Mouse (Mus musculus): ENCODE measurements around the gene Bola3. TPM values are rescaled to one million over a fixed set of nuclear protein-coding genes. Genes with fewer than 3 reads are reported as not detected.

The Bola3 gene
- 156 and 162 TPM in 2 replicates for polyA plus RNA-seq (2015; fragmentation: Nextera tagmentation; extraction: Ambion mirVana)

DNA sequence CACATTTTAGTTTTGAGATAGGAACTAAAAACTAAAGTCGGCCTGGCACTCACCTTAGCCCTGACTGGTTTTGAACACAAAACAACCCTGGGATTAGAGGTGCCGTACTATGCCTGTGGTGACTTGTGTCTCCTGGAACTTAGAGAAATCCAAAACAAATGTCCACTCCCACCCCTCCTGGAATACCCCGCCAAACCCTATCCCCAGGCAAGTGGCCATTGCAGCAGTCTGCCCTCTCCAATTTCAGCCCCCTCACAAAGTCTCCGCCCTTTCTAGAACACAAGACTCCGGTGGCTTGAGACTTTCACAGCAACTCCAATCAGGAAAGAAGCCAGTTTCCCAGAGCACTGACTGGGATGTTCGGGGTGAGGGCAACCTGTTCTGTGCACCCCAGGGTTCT lies at the start of gene Bola3:
Gene Bola3, plus strand, starts transcription at position 275 of the 400 bp plus-strand sequence.
- H3K9ac ChIP-seq (ENCODE audit: low read length) = peak within 1 kb of the TSS; percentile 91
- TF ChIP-seq CTCF (IDR thresholded peaks at IDR 0.05; ENCODE audit: low read depth) = no peak
- TF ChIP-seq EP300 (optimal IDR thresholded peaks at IDR 0.05) = no peak
- H3K9me3 ChIP-seq (ENCODE audit: control insufficient read depth, low read length) = no peaks in the 10 kb centered on the region
- peak; percentile 58; the same call in 1 of the 2 replicates for ATAC-seq (ENCODE audit: low FRiP score, low TSS enrichment)
- peak within 1 kb of the TSS; percentile 63 for H3K27ac ChIP-seq (replicated peaks)
- H3K27me3 ChIP-seq (ENCODE audit: control insufficient read depth, insufficient read depth, low read length) = no peaks in the 10 kb centered on the region
- 27% methylated on average over 6 of the region's 6 CpGs for WGBS
- DNase-seq (ENCODE audit: low spot score) = no peak
- no peaks in the 10 kb centered on the region for H3K4me1 ChIP-seq (replicated peaks; ENCODE audit: control insufficient read depth, insufficient read depth)
- H3K4me3 ChIP-seq (ENCODE audit: low read depth, low read length) = peak within 1 kb of the TSS; percentile 78
- peak within 1 kb of the TSS; percentile 81 for H3K4me2 ChIP-seq (replicated peaks; ENCODE audit: low read depth)
- 0 out of 2 replicates have a peak, but pooled peaks cover 2% of the 10 kb centered on the region for H3K36me3 ChIP-seq (ENCODE audit: control insufficient read depth, insufficient read depth, low read length)

DNA sequence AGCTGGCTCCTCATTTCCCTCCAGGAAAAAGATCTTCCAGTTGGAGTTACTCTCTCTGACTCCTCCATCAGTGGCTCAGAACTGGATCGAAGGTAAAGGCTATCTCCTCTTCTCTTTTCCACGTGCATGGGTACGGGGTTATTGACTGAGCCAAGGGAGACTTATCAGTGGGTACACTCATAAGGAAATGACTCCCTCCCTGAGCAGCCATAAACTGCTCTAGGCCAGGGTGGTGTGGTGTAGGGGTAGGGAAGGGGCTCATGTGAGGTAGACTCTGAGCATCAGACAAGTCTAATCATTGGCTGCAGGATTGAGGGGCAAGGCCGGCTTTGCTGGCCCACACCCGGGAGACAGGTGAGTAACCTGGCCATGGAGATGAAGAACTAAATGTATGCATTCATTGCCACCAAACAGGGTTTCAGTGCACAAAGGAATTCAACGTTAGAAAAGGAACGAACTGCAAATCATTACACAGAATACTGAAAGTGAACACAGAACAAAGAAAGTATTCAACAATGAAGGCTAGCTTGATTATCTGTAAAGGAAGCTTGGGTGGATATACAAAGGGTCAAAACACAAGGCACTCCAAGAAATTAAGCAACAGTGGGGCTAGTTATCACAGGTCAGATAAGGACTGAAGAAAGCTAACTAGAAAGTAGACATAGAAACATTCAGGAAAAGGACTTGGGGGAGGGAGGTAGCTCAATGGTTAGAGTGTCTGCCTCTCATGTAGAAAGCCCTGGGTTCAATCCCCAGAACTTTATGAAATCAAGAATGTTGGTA lies 48.3 kb upstream of the Bola3 start:
- Histone ChIP-seq H3K27ac (replicated peaks) (no peak overlapping the region), H3K4me1 (replicated peaks; ENCODE audit: control insufficient read depth, insufficient read depth) (no peaks in the 10 kb centered on the region), H3K36me3 (ENCODE audit: control insufficient read depth, insufficient read depth, low read length) (no peaks in the 10 kb centered on the region), H3K9me3 (ENCODE audit: control insufficient read depth, low read length) (no peaks in the 10 kb centered on the region), H3K9ac (ENCODE audit: low read length) (no peak overlapping the region), H3K4me3 (ENCODE audit: low read depth, low read length) (no peak overlapping the region), H3K27me3 (ENCODE audit: control insufficient read depth, insufficient read depth, low read length) (no peaks in the 10 kb centered on the region), H3K4me2 (replicated peaks; ENCODE audit: low read depth) (no peak overlapping the region)
- DNase-seq (ENCODE audit: low spot score) (no peak), ATAC-seq (ENCODE audit: low FRiP score, low TSS enrichment) (peak; percentile 86)
- TF ChIP-seq CTCF (IDR thresholded peaks at IDR 0.05; ENCODE audit: low read depth) (no peak), EP300 (optimal IDR thresholded peaks at IDR 0.05) (no peak)
- WGBS = 63% methylated on average over 7 of the region's 7 CpGs

DNA sequence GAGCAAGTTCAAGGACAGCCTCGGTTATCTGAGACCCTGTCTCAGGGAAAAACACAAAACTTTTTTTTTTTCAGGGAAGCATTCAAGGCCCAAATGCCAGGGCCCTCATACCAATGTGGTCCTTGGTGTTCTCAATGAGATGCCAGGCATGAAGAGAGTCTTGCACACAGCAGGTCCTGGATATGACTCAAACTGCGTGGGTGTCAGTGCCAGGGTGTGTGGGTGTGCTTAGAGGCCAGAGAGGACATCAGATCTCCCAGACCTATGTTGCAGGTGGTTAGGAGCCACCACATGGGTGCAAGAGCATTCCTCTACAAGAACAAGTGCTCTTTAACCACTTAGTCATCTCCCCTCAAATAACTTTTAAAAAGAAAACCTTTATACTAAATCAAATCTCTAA lies 47.7 kb upstream of the Bola3 start:
- 0 out of 2 replicates have a peak, but pooled peaks have one; percentile 24 for ATAC-seq (ENCODE audit: low FRiP score, low TSS enrichment)
- Histone ChIP-seq H3K4me1 (replicated peaks; ENCODE audit: control insufficient read depth, insufficient read depth) (no peaks in the 10 kb centered on the region), H3K4me3 (ENCODE audit: low read depth, low read length) (no peak overlapping the region), H3K27ac (replicated peaks) (no peak overlapping the region), H3K36me3 (ENCODE audit: control insufficient read depth, insufficient read depth, low read length) (0 out of 2 replicates have a peak, but pooled peaks cover 1% of the 10 kb centered on the region), H3K9me3 (ENCODE audit: control insufficient read depth, low read length) (no peaks in the 10 kb centered on the region), H3K27me3 (ENCODE audit: control insufficient read depth, insufficient read depth, low read length) (no peaks in the 10 kb centered on the region), H3K9ac (ENCODE audit: low read length) (no peak overlapping the region), H3K4me2 (replicated peaks; ENCODE audit: low read depth) (no peak overlapping the region)
- WGBS = 76% methylated on average over 2 of the region's 2 CpGs
- no peak for TF ChIP-seq EP300 (optimal IDR thresholded peaks at IDR 0.05)
- no peak for TF ChIP-seq CTCF (IDR thresholded peaks at IDR 0.05; ENCODE audit: low read depth)
- DNase-seq (ENCODE audit: low spot score) = no peak

DNA sequence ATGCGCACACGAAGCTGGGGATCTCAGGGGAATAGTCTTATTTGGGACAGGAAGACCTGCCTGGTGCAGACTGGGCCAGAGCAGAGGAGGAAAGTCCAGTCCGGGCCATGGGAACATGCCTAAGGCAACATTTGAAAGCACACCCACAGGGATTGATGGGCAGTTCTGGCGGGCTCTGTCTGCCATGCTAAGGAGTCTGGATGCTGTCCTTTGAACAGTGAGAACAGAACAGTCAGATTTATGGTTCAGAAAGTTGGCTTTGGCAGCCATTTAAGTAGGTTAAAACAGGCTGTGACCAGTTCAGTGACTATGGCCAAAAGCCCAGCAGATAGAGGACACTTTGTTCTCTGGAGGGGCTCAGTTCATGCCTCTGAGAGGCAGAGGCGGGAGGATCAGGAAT lies 46.7 kb upstream of the Bola3 start:
- DNase-seq (ENCODE audit: low spot score) (no peak), ATAC-seq (ENCODE audit: low FRiP score, low TSS enrichment) (no peak)
- WGBS = 74% methylated on average over 5 of the region's 5 CpGs
- Histone ChIP-seq H3K9me3 (ENCODE audit: control insufficient read depth, low read length) (no peaks in the 10 kb centered on the region), H3K4me3 (ENCODE audit: low read depth, low read length) (no peak overlapping the region), H3K4me2 (replicated peaks; ENCODE audit: low read depth) (no peak overlapping the region), H3K27me3 (ENCODE audit: control insufficient read depth, insufficient read depth, low read length) (no peaks in the 10 kb centered on the region), H3K36me3 (ENCODE audit: control insufficient read depth, insufficient read depth, low read length) (0 out of 2 replicates have a peak, but pooled peaks cover 2% of the 10 kb centered on the region), H3K4me1 (replicated peaks; ENCODE audit: control insufficient read depth, insufficient read depth) (no peaks in the 10 kb centered on the region), H3K9ac (ENCODE audit: low read length) (no peak overlapping the region), H3K27ac (replicated peaks) (no peak overlapping the region)
- TF ChIP-seq EP300 (optimal IDR thresholded peaks at IDR 0.05) (no peak), CTCF (IDR thresholded peaks at IDR 0.05; ENCODE audit: low read depth) (no peak)

DNA sequence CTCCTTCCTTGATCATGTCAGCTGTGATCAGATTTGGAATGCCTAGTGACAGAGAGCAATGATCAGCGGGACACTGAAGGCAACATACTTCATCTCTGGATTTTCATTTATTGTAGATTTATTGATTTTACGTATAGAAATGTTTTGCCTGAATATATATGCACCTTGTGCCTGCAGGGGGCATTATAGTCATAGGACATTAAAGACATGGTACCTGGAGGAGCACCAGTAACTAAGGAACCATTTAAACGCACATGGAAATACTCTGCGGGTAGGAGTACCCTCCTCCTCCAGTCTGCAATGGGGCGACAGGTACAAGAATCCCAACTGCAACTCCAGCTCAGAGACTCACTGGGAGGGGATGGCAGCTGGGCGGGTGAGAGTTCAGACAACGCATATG lies 39.9 kb upstream of the Bola3 start:
- DNase-seq (ENCODE audit: low spot score) (no peak), ATAC-seq (ENCODE audit: low FRiP score, low TSS enrichment) (no peak)
- TF ChIP-seq CTCF (IDR thresholded peaks at IDR 0.05; ENCODE audit: low read depth) (peak; percentile 58), EP300 (optimal IDR thresholded peaks at IDR 0.05) (no peak)
- Histone ChIP-seq H3K27me3 (ENCODE audit: control insufficient read depth, insufficient read depth, low read length) (no peaks in the 10 kb centered on the region), H3K36me3 (ENCODE audit: control insufficient read depth, insufficient read depth, low read length) (peaks cover 2% of the 10 kb centered on the region; the same call in 1 of the 2 replicates), H3K9ac (ENCODE audit: low read length) (no peak overlapping the region), H3K4me3 (ENCODE audit: low read depth, low read length) (no peak overlapping the region), H3K4me1 (replicated peaks; ENCODE audit: control insufficient read depth, insufficient read depth) (no peaks in the 10 kb centered on the region), H3K9me3 (ENCODE audit: control insufficient read depth, low read length) (no peaks in the 10 kb centered on the region), H3K4me2 (replicated peaks; ENCODE audit: low read depth) (no peak overlapping the region), H3K27ac (replicated peaks) (no peak overlapping the region)
- 85% methylated on average over 7 of the region's 7 CpGs for WGBS

DNA sequence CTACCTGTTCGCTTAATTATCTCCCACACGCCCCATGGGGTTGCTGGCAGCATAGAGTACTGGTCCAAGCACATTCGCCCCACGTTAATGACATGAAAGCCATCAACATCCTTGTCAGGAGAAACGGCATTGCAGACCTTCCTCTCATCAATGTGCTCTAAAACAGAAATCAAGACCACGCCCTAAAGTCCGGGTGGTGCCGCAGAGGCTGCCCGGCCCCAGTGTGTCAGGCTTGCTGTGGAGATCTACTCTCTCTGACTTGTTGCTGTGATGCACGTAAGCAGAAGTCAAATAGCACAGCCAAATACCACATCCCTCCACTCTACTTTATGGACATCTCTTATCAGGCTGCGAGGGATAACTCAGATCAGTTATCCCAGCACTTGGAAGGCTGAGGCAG lies 37.7 kb upstream of the Bola3 start:
- WGBS = 82% methylated on average over 11 of the region's 11 CpGs
- Histone ChIP-seq H3K4me2 (replicated peaks; ENCODE audit: low read depth) (no peak overlapping the region), H3K36me3 (ENCODE audit: control insufficient read depth, insufficient read depth, low read length) (peaks cover 2% of the 10 kb centered on the region; the same call in 1 of the 2 replicates), H3K4me3 (ENCODE audit: low read depth, low read length) (no peak overlapping the region), H3K9ac (ENCODE audit: low read length) (no peak overlapping the region), H3K27me3 (ENCODE audit: control insufficient read depth, insufficient read depth, low read length) (no peaks in the 10 kb centered on the region), H3K4me1 (replicated peaks; ENCODE audit: control insufficient read depth, insufficient read depth) (no peaks in the 10 kb centered on the region), H3K9me3 (ENCODE audit: control insufficient read depth, low read length) (no peaks in the 10 kb centered on the region), H3K27ac (replicated peaks) (peak overlapping the region; percentile 70; the same call in 1 of the 2 replicates)
- ATAC-seq (ENCODE audit: low FRiP score, low TSS enrichment) (no peak; the same call in 1 of the 2 replicates), DNase-seq (ENCODE audit: low spot score) (no peak)
- TF ChIP-seq EP300 (optimal IDR thresholded peaks at IDR 0.05) = no peak
- no peak for TF ChIP-seq CTCF (IDR thresholded peaks at IDR 0.05; ENCODE audit: low read depth)
